Mouse (Mus musculus) olfactory bulb, adult 2 months (tissue): Measurements from ENCODE around the gene Cdk7.

Experiments
- CTCF ChIP-seq: fragments of 200-500 bp; IDR thresholded peaks from 2 replicates; pipeline ENCODE4 v1.5.1; 2012; ENCODE audit warnings: low read depth, mild to moderate bottlenecking, low read length, moderate library complexity; ENCODE audit not compliant: insufficient read depth
- POLR2A ChIP-seq: fragments of 200-500 bp; IDR thresholded peaks from 2 replicates; pipeline ENCODE4 v1.6.1; 2012; ENCODE audit warnings: mild to moderate bottlenecking, low read depth, low read length, moderate library complexity; ENCODE audit not compliant: insufficient read depth

DNA sequence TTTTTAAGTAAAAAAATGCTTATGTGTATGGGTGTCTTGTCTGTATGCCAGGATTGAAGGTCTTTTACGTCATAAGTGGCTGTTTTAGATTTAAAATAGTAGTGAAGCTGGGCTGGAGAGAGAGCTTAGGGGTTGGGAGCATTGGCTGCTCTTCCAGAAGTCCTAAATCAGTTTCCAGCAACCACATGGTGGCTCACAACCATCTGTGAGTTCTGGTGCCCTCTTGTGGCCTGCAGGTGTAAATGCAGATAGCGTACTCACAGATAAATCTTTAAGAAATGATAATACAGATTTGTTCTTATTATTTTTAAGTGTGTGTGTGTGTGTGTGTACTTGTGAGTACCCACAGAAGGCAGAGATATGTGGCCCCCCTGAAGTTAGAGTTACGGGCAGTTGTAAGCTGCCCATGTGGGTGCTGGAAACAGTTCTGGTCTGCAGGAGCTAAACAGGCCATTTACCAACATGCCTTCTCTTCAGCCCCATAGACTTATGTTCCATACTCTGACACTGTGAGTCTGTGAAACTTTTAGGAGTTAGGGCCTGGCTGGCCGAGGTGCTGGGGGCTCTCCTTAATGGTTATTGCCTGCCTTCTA lies 70.8 kb downstream of the Cdk7 start:
- TF ChIP-seq CTCF (no peak), POLR2A (no peak)
